Mouse (Mus musculus): ENCODE data around the gene Akr1a1.

DNA sequence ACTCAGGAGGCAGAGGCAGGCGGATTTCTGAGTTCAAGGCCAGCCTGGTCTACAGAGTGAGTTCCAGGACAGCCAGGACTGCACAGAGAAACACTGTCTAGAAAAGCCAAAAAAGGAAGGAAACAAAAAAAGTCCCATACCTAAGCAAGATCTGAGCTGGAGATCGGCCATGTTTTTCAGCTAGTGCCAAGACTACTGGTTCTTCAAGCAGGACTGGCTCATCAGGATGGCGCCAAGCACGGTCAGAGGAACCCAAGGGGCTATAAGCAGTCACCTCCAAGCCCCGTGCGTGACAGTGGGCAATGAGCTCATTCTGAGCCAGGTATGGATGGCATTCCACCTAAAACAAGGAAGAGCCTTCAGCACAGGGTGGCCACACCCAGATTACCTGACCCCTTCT lies 12.7 kb downstream of the Akr1a1 start:
- no peak for TF ChIP-seq MYOG (IDR thresholded peaks at IDR 0.05; ENCODE audit: control insufficient read depth, extremely low read depth, insufficient read length)
- no peak for TF ChIP-seq CTCF (IDR thresholded peaks at IDR 0.05; ENCODE audit: control insufficient read depth, insufficient read depth, insufficient read length)
- TF ChIP-seq FOSL1 (IDR thresholded peaks at IDR 0.05; ENCODE audit: insufficient read depth, low read length, poor library complexity, severe bottlenecking), result no peak
- no peak for TF ChIP-seq CEBPB (IDR thresholded peaks at IDR 0.05; ENCODE audit: low read depth)
- TF ChIP-seq USF1 (IDR thresholded peaks at IDR 0.05; ENCODE audit: low read depth), result no peak
- no peak for TF ChIP-seq MAX (IDR thresholded peaks at IDR 0.05)
- no peak for TF ChIP-seq MYOD1 (IDR thresholded peaks at IDR 0.05; ENCODE audit: control insufficient read depth, insufficient read length, low read depth)

Measured in C2C12 (cell line).